Mouse (Mus musculus): ENCODE measurements at regions not wholly inside any gene's neighbourhood (a gene's known extent, or its start where the extent isn't known, plus 50 kb on each side); places are given as distances from the start of the nearest gene placed in this dataset.

DNA sequence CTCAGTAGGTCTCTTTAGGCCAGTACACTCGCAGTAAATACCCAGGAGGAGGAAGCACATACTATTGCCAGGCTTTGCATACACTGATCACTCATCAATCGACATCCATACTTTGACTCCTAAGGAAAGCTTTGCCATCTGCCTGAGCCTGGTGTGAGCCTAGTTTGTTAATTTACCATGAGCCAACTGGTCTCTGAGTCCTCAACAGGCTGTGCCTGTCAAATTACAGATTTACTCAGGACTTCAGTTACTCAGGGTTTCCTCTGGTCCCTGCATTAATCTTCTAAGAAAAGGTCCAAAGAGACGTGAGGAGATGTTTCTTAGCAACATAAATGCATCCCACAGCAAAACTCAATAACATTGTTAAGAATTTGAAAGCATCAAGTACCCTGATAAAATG, 50.0 kb upstream of the Snx19 start:
- H3K9me3 ChIP-seq (ENCODE audit: control insufficient read depth, insufficient read depth, low read depth, low read length), result no peaks in the 10 kb centered on the region
- H3K4me1 ChIP-seq (ENCODE audit: control insufficient read depth in 2 of 2, insufficient read depth in 2 of 2, low read length in 2 of 2, poor library complexity in 1 of 2), result no peaks in the 10 kb centered on the region
- no peak overlapping the region for H3K27ac ChIP-seq (ENCODE audit: insufficient read depth, low read depth, low read length, poor library complexity, severe bottlenecking)
- no peaks in the 10 kb centered on the region for H3K36me3 ChIP-seq (ENCODE audit: control insufficient read depth, insufficient read depth, low read length, poor library complexity, severe bottlenecking)
- no peak overlapping the region for H3K4me3 ChIP-seq (ENCODE audit: insufficient read depth in 1 of 2, low read depth in 1 of 2, low read length in 2 of 2, poor library complexity in 1 of 2, severe bottlenecking in 1 of 2)
- no peak for DNase-seq (ENCODE audit: low read depth, low spot score)
- in situ Hi-C loops (cut with MboI; ENCODE audit: low sequenced_read_pairs in 2 of 2, unreplicated experiment in 2 of 2), result no loop called here
- no peak overlapping the region for H3K9ac ChIP-seq (ENCODE audit: insufficient read depth, low read depth, low read length, poor library complexity, severe bottlenecking)
- TF ChIP-seq CHD2 (IDR thresholded peaks at IDR 0.05; ENCODE audit: low read depth, low read length), result no peak
- TF ChIP-seq HCFC1 (IDR thresholded peaks at IDR 0.05; ENCODE audit: borderline replicate concordance, insufficient read depth, low read length), result no peak
- no peak for TF ChIP-seq MAFK (IDR thresholded peaks at IDR 0.05; ENCODE audit: insufficient read depth, low read depth, low read length)
- no peak for TF ChIP-seq ZNF384 (IDR thresholded peaks at IDR 0.05; ENCODE audit: low read depth, low read length)
- TF ChIP-seq ZC3H11A (IDR thresholded peaks at IDR 0.05; ENCODE audit: borderline replicate concordance, low read depth, low read length), result no peak

Measured in ES-E14 (cell line).